Mouse (Mus musculus) neural tube, embryonic 11.5 days (tissue): ENCODE measurements at regions not wholly inside any gene's neighbourhood (a gene's known extent, or its start where the extent isn't known, plus 50 kb on each side); places are given as distances from the start of the nearest gene placed in this dataset.

Experiments
- ATAC-seq: fragments of 200-750 bp; cut with Nextera tagmentation; 2 replicates; pipeline ENCODE4 v1.8.0; 2017; ENCODE audit warnings: moderate number of reproducible peaks, mild to moderate bottlenecking, moderate TSS enrichment, moderate library complexity; ENCODE audit not compliant: insufficient read depth, low FRiP score, low TSS enrichment
- DNase-seq: peaks from one replicate; pipeline ENCODE4 v3.0.0-alpha.2; 2015; ENCODE audit warnings: low spot score
- H3K27ac ChIP-seq: fragments of 300-500 bp; sonication (generic); 2 replicates; pipeline ENCODE4 v1.5.1; 2014; ENCODE audit warnings: low read depth, mild to moderate bottlenecking, low read length
- H3K27me3 ChIP-seq: fragments of 300-500 bp; sonication (generic); 2 replicates; pipeline ENCODE4 v1.6.1; 2014; ENCODE audit warnings: mild to moderate bottlenecking, low read length, mixed read lengths; ENCODE audit not compliant: control insufficient read depth, insufficient read depth
- H3K36me3 ChIP-seq: fragments of 300-500 bp; sonication (generic); 2 replicates; pipeline ENCODE4 v1.6.1; 2014; ENCODE audit warnings: mild to moderate bottlenecking, low read length, moderate library complexity, mixed read lengths; ENCODE audit not compliant: control insufficient read depth, insufficient read depth
- H3K4me1 ChIP-seq: fragments of 300-500 bp; sonication (generic); 2 replicates; pipeline ENCODE4 v1.6.1; 2014; ENCODE audit warnings: low read length, mixed read lengths; ENCODE audit not compliant: control insufficient read depth, insufficient read depth
- H3K4me2 ChIP-seq: fragments of 300-500 bp; sonication (generic); 2 replicates; pipeline ENCODE4 v1.6.1; 2014; ENCODE audit warnings: low read depth, mild to moderate bottlenecking, moderate library complexity
- H3K4me3 ChIP-seq: fragments of 300-500 bp; sonication (generic); 2 replicates; pipeline ENCODE4 v1.5.1; 2014; ENCODE audit warnings: low read depth, low read length
- H3K9ac ChIP-seq: fragments of 300-500 bp; sonication (generic); 2 replicates; pipeline ENCODE4 v1.6.1; 2014; ENCODE audit warnings: mild to moderate bottlenecking, low read length
- H3K9me3 ChIP-seq: fragments of 300-500 bp; sonication (generic); 2 replicates; pipeline ENCODE4 v1.6.1; 2016; ENCODE audit warnings: low read length; ENCODE audit not compliant: control insufficient read depth
- WGBS: fragments of 180-500 bp; shearing (Covaris S2); extraction: QIAGEN DNeasy Blood & Tissue Kit; methylation state at CpG from one replicate; pipeline ENCODE4 v1.1.7; 2014; 5-methylcytosine and 5-hydroxymethylcytosine counted together

DNA sequence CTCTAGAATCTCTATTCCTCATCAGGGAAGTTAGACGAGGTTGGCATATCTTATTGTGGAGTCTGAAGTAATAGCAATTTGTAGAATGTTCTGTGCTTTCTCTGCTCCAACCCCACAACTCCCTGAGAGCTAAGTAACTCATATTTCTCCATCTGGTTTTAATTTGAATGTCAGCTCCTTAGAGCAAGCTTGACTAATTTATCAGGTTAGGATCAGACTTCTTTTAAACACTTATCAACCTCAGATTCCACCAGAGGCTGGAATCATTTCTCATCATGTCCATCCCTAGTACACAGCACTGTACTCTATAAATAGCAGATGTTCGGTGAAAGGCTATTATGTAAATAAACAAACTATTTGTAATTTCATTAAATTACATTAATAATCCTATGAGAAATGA, 485.4 kb upstream of the Kif18a start:
- H3K36me3 ChIP-seq, result no peaks in the 10 kb centered on the region
- no peaks in the 10 kb centered on the region for H3K27me3 ChIP-seq
- ATAC-seq, result no peak
- H3K4me2 ChIP-seq, result no peak overlapping the region
- no peak for DNase-seq
- H3K27ac ChIP-seq, result no peak overlapping the region
- H3K4me1 ChIP-seq, result no peaks in the 10 kb centered on the region
- no peak overlapping the region for H3K4me3 ChIP-seq
- 71% methylated on average over 2 of the region's 2 CpGs for WGBS
- no peak overlapping the region for H3K9ac ChIP-seq
- no peaks in the 10 kb centered on the region for H3K9me3 ChIP-seq

DNA sequence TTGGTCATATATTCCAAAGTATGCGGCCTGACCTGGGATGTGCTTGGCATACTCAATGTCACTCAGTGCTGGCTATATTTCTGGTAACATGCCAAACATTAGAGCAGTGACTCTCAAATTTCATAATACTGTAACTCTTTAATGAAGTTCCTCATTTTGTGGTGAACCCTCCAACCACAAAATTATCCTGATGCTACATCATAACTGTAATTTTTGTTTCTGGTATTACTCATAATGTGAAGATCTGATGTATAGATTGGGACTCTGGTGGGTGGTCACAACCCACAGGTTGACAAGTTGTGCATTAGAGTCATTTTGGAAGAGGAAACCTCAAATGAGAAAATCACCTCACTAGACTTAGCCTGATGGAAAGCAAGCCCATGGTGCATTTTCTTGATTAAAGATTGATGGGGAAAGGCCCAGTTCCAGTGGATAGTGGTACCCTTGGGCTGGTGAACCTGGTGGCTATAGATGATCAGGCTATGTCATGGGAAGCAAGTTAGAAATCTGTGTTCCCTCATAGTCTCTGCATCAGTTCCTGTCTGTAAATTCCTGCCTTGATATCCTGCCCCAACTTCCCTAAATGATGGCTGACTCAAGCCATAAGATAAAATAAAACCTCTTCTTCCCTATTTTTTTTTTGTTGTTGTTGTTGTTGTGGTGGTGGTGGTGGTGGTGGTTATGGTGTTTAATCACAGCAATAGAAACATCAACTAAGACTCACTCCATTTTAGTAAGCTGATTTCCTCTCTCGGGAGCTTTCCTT, 483.5 kb upstream of the Kif18a start:
- 88% methylated on average over 2 of the region's 2 CpGs for WGBS
- Histone ChIP-seq H3K9me3 (no peaks in the 10 kb centered on the region), H3K27me3 (no peaks in the 10 kb centered on the region), H3K9ac (no peak overlapping the region), H3K36me3 (no peaks in the 10 kb centered on the region), H3K4me1 (no peaks in the 10 kb centered on the region), H3K27ac (no peak overlapping the region), H3K4me3 (no peak overlapping the region), H3K4me2 (no peak overlapping the region)
- no peak for DNase-seq
- no peak for ATAC-seq

DNA sequence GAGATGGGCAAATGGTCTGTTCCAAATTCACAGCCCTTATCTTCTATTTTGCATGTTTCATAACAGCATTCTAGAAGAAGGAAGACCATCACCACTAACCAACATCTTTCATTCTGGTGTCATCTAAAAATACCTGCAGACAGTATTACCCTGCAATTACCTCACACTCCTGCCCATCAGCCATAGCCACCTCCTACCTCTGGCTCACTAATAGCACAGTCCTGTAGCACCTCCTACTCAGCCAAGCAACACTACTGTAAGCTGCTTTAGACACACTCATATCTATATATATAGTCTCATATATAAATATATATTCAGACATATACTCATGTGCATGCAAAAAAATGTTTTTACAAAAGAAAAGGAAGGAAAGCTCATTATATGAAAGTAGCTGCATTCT, 468.2 kb upstream of the Kif18a start:
- Histone ChIP-seq H3K4me2 (no peak overlapping the region), H3K9ac (no peak overlapping the region), H3K4me3 (no peak overlapping the region), H3K27me3 (no peaks in the 10 kb centered on the region), H3K9me3 (no peaks in the 10 kb centered on the region), H3K27ac (no peak overlapping the region), H3K4me1 (no peaks in the 10 kb centered on the region), H3K36me3 (no peaks in the 10 kb centered on the region)
- no peak for ATAC-seq
- no peak for DNase-seq

DNA sequence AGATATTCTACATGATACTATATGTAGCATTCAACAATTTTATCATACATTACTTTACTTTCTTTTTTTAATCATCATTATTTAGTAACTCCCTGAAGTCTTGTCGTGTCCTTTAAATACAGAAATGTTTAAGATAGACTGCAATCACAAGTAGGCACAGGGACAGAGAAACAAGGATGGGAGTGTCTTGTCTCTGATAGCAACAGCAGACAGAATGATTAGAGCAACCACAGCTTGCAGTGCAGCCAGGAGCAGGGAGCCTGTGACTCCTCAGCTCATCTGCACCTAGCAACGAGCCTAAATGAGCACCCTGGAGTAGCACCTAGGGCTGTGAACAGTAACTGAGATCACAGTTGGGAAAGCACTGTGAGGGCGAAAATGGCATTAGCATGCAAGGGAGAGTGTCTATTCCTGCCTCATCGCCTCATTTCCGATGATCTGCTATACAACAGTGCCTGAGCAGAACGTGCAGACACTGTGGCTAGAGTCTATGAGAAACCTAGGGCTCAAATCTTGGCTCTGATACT, 467.4 kb upstream of the Kif18a start:
- DNase-seq (no peak), ATAC-seq (no peak)
- no peaks in the 10 kb centered on the region for H3K9me3 ChIP-seq
- H3K4me1 ChIP-seq, result no peaks in the 10 kb centered on the region
- H3K4me3 ChIP-seq, result no peak overlapping the region
- H3K36me3 ChIP-seq, result no peaks in the 10 kb centered on the region
- no peak overlapping the region for H3K4me2 ChIP-seq
- H3K27ac ChIP-seq, result no peak overlapping the region
- no peak overlapping the region for H3K9ac ChIP-seq
- 80% methylated on average over 6 of the region's 6 CpGs for WGBS
- no peaks in the 10 kb centered on the region for H3K27me3 ChIP-seq

DNA sequence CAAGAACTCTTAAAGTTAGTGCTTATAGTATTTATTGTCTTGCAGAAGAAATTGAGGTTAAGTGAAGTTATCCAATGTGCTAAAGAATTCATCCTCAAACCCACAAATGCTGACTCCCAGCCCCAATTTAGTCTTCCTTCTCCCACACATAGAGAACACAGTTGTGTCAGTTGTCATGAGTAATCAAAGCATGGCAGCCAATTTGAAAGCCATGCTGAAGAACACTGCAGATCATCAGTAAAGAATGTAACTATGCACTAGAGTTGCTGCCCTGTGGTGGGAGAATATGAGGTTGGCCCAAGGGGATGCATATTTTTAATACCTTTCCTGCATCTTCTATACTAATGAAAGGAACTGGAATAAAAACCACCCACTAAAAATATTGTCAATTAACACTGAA, 464.0 kb upstream of the Kif18a start:
- ATAC-seq (no peak), DNase-seq (no peak)
- Histone ChIP-seq H3K27ac (no peak overlapping the region), H3K9me3 (no peaks in the 10 kb centered on the region), H3K4me2 (no peak overlapping the region), H3K4me1 (no peaks in the 10 kb centered on the region), H3K36me3 (no peaks in the 10 kb centered on the region), H3K27me3 (no peaks in the 10 kb centered on the region), H3K9ac (no peak overlapping the region), H3K4me3 (no peak overlapping the region)

DNA sequence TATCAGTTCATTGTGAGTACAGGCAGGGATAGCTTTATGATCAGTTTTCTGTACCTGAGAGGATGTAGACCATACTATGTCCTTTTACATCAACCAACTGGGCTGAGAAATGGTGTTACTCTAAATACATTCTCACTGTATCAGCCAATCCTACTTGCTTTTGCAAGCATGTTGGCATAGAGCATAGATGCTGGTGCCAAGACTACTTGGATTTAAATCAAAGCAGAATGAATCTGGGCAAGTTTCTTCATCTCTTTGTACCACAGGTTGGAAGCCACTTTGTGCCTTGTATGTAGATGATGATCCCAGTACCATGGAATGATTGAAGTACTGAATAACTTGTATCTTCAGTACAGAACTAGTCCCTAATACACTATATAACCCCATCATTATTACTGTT, 456.5 kb upstream of the Kif18a start:
- Histone ChIP-seq H3K4me2 (no peak overlapping the region), H3K36me3 (no peaks in the 10 kb centered on the region), H3K4me3 (no peak overlapping the region), H3K4me1 (peaks cover 5% of the 10 kb centered on the region; the same call in 1 of the 2 replicates), H3K9ac (no peak overlapping the region), H3K27me3 (no peaks in the 10 kb centered on the region), H3K9me3 (no peaks in the 10 kb centered on the region), H3K27ac (no peak overlapping the region)
- DNase-seq (no peak), ATAC-seq (no peak)

DNA sequence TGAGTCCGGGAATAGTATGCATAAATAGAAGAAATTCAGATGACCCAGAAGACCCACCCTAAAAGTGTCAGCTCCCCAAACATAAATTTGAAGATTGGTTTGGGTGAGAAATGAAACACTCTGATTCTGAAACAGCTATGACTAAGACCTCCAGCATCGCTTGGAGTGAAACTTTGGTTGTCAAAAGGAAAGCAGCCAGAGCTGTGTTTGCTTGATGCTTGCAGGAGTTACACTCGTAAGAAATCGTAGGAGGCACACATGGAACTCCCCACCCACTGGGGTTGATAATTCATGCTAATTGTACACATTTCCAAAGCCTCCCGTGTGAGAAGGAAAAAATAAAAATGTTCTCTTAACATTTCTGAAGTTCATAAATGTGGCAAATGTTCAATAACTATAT, 454.6 kb upstream of the Kif18a start:
- Histone ChIP-seq H3K27me3 (no peaks in the 10 kb centered on the region), H3K9ac (no peak overlapping the region), H3K36me3 (no peaks in the 10 kb centered on the region), H3K4me1 (peaks cover 5% of the 10 kb centered on the region; the same call in 1 of the 2 replicates), H3K4me3 (no peak overlapping the region), H3K9me3 (no peaks in the 10 kb centered on the region), H3K27ac (no peak overlapping the region), H3K4me2 (no peak overlapping the region)
- ATAC-seq (no peak), DNase-seq (no peak)
- 65% methylated on average over 5 of the region's 5 CpGs for WGBS

DNA sequence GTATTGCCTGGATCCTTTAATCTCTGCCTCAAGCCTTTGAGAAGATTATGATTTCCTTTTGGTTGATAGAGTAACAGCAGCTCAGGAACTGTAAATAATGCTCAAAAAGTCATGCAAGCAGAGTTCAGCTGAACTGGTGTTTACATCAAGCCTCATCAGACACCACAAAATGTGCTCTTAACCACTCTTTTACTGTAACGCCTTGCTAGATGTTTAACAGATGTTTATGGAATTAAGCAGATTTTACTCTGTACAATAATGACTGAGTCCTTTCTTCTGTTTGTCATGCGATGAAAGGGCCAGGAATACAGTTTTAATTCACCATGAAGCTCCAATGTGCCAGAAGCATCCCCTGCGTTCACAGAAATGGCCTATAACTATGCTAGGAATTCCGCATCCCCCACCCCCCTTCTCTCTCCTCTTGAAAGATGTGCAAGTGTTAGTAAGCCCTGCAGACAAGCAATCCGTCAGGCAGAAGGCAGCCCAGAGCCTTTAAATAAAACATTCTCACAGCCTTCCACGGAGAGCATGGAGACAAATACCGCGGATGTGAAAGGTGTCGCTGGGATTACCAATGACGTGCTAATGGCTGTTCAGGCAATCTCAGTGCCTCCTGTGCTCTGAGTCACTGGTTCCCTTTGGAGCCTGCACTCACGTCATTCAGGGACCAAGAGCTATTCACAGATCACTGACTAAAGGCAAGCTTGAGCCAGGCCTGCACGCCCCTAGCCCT, 453.3 kb upstream of the Kif18a start:
- Histone ChIP-seq H3K4me1 (peaks cover 5% of the 10 kb centered on the region; the same call in 1 of the 2 replicates), H3K9ac (peak overlapping the region; percentile 24; the same call in 1 of the 2 replicates), H3K36me3 (no peaks in the 10 kb centered on the region), H3K9me3 (no peaks in the 10 kb centered on the region), H3K4me2 (peak overlapping the region; percentile 33), H3K4me3 (no peak overlapping the region), H3K27ac (peak overlapping the region; percentile 39), H3K27me3 (no peaks in the 10 kb centered on the region)
- 4% methylated on average over 12 of the region's 12 CpGs for WGBS
- ATAC-seq, result peak; percentile 94
- peak; percentile 74 for DNase-seq
